In the genomic region with DNA sequence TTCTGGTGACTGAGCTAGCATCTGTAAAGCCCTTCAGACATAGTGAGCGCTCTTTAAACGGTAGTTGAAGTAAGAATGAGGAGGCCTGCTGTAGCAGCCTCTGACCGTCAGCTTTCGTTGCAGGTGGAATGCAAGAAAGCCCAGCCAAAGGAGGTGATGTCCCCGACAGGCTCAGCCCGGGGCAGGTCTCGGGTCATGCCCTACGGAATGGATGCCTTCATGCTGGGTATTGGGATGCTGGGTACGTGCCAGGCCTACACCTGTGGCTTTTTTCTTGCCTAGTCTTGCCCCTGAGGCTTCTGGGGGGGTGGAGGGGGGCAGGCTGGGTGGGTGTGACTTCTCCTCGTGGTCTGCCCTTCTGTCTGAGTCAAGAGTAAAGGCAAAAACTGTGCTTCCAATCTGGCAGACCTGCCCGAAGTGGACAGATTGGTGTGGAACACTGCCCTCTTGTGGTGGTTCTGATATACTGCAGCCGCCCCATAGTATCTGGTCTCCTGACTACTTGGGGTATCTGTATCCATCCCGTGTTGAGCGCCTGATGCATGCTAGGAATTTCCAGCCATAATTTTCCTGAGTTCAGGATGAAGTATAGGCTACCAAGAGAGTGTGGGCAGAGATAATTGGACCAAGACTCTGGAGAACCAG, we compare ENCODE assay signal across 9 mouse cellular contexts. TPM values are rescaled to one million over a fixed set of nuclear protein-coding genes. Genes with fewer than 3 reads are reported as not detected.
A peak's percentile ranks its signal among the peaks of the same experiment; 100 is the strongest.
DNase-seq lines count a peak whose midpoint lies in the region; ATAC-seq lines count a peak whose summit lies in the region.
"Had no signal": no experiment of that assay in that cellular context is flagged by ENCODE, and none has a peak within 500 bp of the region (broad histone marks: within the 10 kb centered on the region; RNA-seq: fewer than 3 reads in every experiment).

No protein-coding gene starts in this region.

- H3K9me3 ChIP-seq in embryonic facial prominence, embryonic 10.5 days, result no peaks in the 10 kb centered on the region
- H3K9me3 ChIP-seq: embryonic facial prominence, embryonic 13.5 days had no signal

- H3K36me3 ChIP-seq in embryonic facial prominence, embryonic 10.5 days (replicated peaks), result peaks cover 99% of the 10 kb centered on the region

- WGBS in embryonic facial prominence, embryonic 10.5 days, result 35% methylated on average over 14 of the region's 14 CpGs

- peaks cover 56% of the 10 kb centered on the region for H3K4me1 ChIP-seq in embryonic facial prominence, embryonic 10.5 days

- H3K4me3 ChIP-seq in embryonic facial prominence, embryonic 10.5 days, result peak overlapping the region; percentile 27; the same call in 1 of the 2 replicates
- H3K4me3 ChIP-seq: embryonic facial prominence, embryonic 13.5 days had no signal

- H3K27me3 ChIP-seq in embryonic facial prominence, embryonic 10.5 days (replicated peaks; ENCODE audit: low read depth, poor library complexity, severe bottlenecking), result no peaks in the 10 kb centered on the region
- H3K27me3 ChIP-seq: embryonic facial prominence, embryonic 13.5 days had no signal

- peak overlapping the region; percentile 68 for H3K27ac ChIP-seq in embryonic facial prominence, embryonic 10.5 days (replicated peaks)
- H3K27ac ChIP-seq: embryonic facial prominence, embryonic 13.5 days had no signal

- DNase-seq in B cell, adult 2 months, result peak; percentile 80
- peak; percentile 74 for DNase-seq in adrenal gland, adult 2 months
- DNase-seq in embryonic facial prominence, embryonic 10.5 days (ENCODE audit: low spot score), result peak; percentile 86
- peak; percentile 63 for DNase-seq in heart, adult 8-10 months (ENCODE audit: low spot score)
- DNase-seq in kidney, postnatal 36 days, result peak; percentile 65 to 81
- DNase-seq in lung, adult 18-20 months, result peak; percentile 50 to 62
- peak; percentile 64 for DNase-seq in thymus, postnatal 0 days (ENCODE audit: low spot score)

- peak; percentile 65 for ATAC-seq in neutrophil, adult 5-6 weeks (ENCODE audit: extremely low read depth, insufficient number of reproducible peaks, low FRiP score, poor library complexity, severe bottlenecking)

RNA-seq across cellular contexts. Expression of gene Msi1, which starts 11.9 kb away (rescaled TPM):
- 10 to 100 TPM; 16.3 to 19.1 TPM for total RNA-seq in adrenal gland, adult 2 months (2021)
- 24.0 and 29.5 TPM in 2 replicates for polyA plus RNA-seq in adrenal gland, adult 2 months (2012; rRNA removed)
- 86.3 and 111 TPM in 2 replicates for polyA plus RNA-seq in embryonic facial prominence, embryonic 10.5 days (2016; fragmentation: Nextera tagmentation; extraction: Ambion mirVana)
- under 1 TPM; 0.16 to 0.52 (median 0.25) TPM for total RNA-seq in heart, adult 8-10 months (2022)
- not detected in 2 replicates for total RNA-seq in neutrophil, adult 5-6 weeks (2017)
- polyA plus RNA-seq in thymus, postnatal 0 days (2015; fragmentation: Nextera tagmentation; extraction: Ambion mirVana), result 2.2 TPM in 2 replicates

RNA-seq across cellular contexts. Expression of gene Pla2g1b, which starts 24.7 kb away (rescaled TPM):
- total RNA-seq in adrenal gland, adult 2 months (2021), result not detected
- 7.6 TPM in 1 of 2 replicates, not detected in the other for polyA plus RNA-seq in adrenal gland, adult 2 months (2012; rRNA removed)
- not detected in 2 replicates for polyA plus RNA-seq in embryonic facial prominence, embryonic 10.5 days (2016; fragmentation: Nextera tagmentation; extraction: Ambion mirVana)
- not detected for total RNA-seq in heart, adult 8-10 months (2022)
- total RNA-seq in neutrophil, adult 5-6 weeks (2017), result not detected in 2 replicates
- polyA plus RNA-seq in thymus, postnatal 0 days (2015; fragmentation: Nextera tagmentation; extraction: Ambion mirVana), result 0.99 TPM in 2 replicates
- polyA plus RNA-seq: embryonic facial prominence, embryonic 13.5 days had no signal

RNA-seq across cellular contexts. Expression of gene Sirt4, which starts 43.2 kb away (rescaled TPM):
- 10 to 100 TPM; 15.1 to 28.0 TPM for total RNA-seq in adrenal gland, adult 2 months (2021)
- 47.4 and 61.7 TPM in 2 replicates for polyA plus RNA-seq in adrenal gland, adult 2 months (2012; rRNA removed)
- 14.5 and 16.0 TPM in 2 replicates for polyA plus RNA-seq in embryonic facial prominence, embryonic 10.5 days (2016; fragmentation: Nextera tagmentation; extraction: Ambion mirVana)
- total RNA-seq in heart, adult 8-10 months (2022), result 10 to 100 TPM; 17.9 to 21.4 (median 19.6) TPM
- 6.1 and 11.3 TPM in 2 replicates for total RNA-seq in neutrophil, adult 5-6 weeks (2017)
- polyA plus RNA-seq in thymus, postnatal 0 days (2015; fragmentation: Nextera tagmentation; extraction: Ambion mirVana), result 17.0 and 17.3 TPM in 2 replicates

Comparison
In these comparisons a context has a peak if more than half of its experiments do, and no peak if none do; other contexts are left out.
1. Peak in every context shown above with its lines: DNase-seq, ATAC-seq, H3K4me3 ChIP-seq and H3K27ac ChIP-seq.
2. RNA of gene Msi1, which starts 11.9 kb away (total RNA-seq): 16.3 to 19.1 TPM in adrenal gland, adult 2 months; 0.16 to 0.52 TPM in heart, adult 8-10 months and not detected in neutrophil, adult 5-6 weeks; every median in the first group is over 10 times any median in the second.